In genomic region chr15:103015009-103015399, GRCm38 (mm10) we compare ENCODE assay signal across 11 mouse cellular contexts. TPM values are rescaled to one million over a fixed set of nuclear protein-coding genes. Genes with fewer than 3 reads are reported as not detected.
DNase-seq lines count a peak whose midpoint lies in the region; ATAC-seq and TF ChIP-seq lines count a peak whose summit lies in the region.
"Had no signal": no experiment of that assay in that cellular context is flagged by ENCODE, and none has a peak within 500 bp of the region (broad histone marks: within the 10 kb centered on the region; RNA-seq: fewer than 3 reads in every experiment).

No protein-coding gene starts in this region.

- H3K4me1 ChIP-seq in heart, embryonic 15.5 days (replicated peaks): peaks cover 15% of the 10 kb centered on the region
- peaks cover 85% of the 10 kb centered on the region for H3K4me1 ChIP-seq in G1E (ENCODE audit: insufficient read depth, low read depth, low read length)
- H3K4me1 ChIP-seq in embryonic fibroblast, embryonic 13.5 days (ENCODE audit: control insufficient read depth, insufficient read depth, low read length): no peaks in the 10 kb centered on the region; the same call in 1 of the 2 replicates
- peaks cover 43% of the 10 kb centered on the region for H3K4me1 ChIP-seq in limb, embryonic 15.5 days

- 1% methylated on average over 28 of the region's 28 CpGs for WGBS in heart, embryonic 15.5 days
- WGBS in limb, embryonic 15.5 days: 4% methylated on average over 26 of the region's 28 CpGs

- H3K36me3 ChIP-seq in heart, embryonic 15.5 days: no peaks in the 10 kb centered on the region
- H3K36me3 ChIP-seq in G1E (replicated peaks): peaks cover 16% of the 10 kb centered on the region
- H3K36me3 ChIP-seq in limb, embryonic 15.5 days: no peaks in the 10 kb centered on the region

- intact Hi-C loops in heart, postnatal 14 days (cut with DNase I): no loop called here
- intact Hi-C loops in left cerebral cortex, adult 2 months (cut with DNase I): loop anchor here (10.0 kb wide), 1 partner anchor 300 kb away; the partner anchor contains the start of gene Gpr84

- no peaks in the 10 kb centered on the region for H3K9me3 ChIP-seq in heart, embryonic 15.5 days (replicated peaks)
- H3K9me3 ChIP-seq in G1E (replicated peaks): no peaks in the 10 kb centered on the region
- no peaks in the 10 kb centered on the region for H3K9me3 ChIP-seq in limb, embryonic 15.5 days

- TF ChIP-seq POLR2A in embryonic fibroblast, embryonic 13.5 days (IDR thresholded peaks at IDR 0.05; ENCODE audit: low read depth, low read length): no peak

- H3K4me3 ChIP-seq in heart, embryonic 15.5 days: peak overlapping the region; percentile 22; the same call in 1 of the 2 replicates
- peak overlapping the region; percentile 77 for H3K4me3 ChIP-seq in G1E (ENCODE audit: low read depth, low read length)
- H3K4me3 ChIP-seq in embryonic fibroblast, embryonic 13.5 days (ENCODE audit: insufficient read depth, low read length): peak overlapping the region; percentile 33
- peak overlapping the region; percentile 36 for H3K4me3 ChIP-seq in limb, embryonic 15.5 days
- H3K4me3 ChIP-seq in left cerebral cortex, adult 2 months: no peak overlapping the region

- H3K9ac ChIP-seq in heart, embryonic 15.5 days: no peak overlapping the region
- H3K9ac ChIP-seq in limb, embryonic 15.5 days: no peak overlapping the region

- peaks cover 99% of the 10 kb centered on the region for H3K27me3 ChIP-seq in heart, embryonic 15.5 days
- no peaks in the 10 kb centered on the region for H3K27me3 ChIP-seq in G1E (ENCODE audit: insufficient read depth, low read length)
- peaks cover 97% of the 10 kb centered on the region for H3K27me3 ChIP-seq in limb, embryonic 15.5 days

- peak overlapping the region; percentile 41; the same call in 1 of the 2 replicates for H3K4me2 ChIP-seq in heart, embryonic 15.5 days
- H3K4me2 ChIP-seq in limb, embryonic 15.5 days: peak overlapping the region; percentile 69

- no peak for DNase-seq in heart, postnatal 14 days
- DNase-seq in G1E (ENCODE audit: low spot score): no peak
- no peak for DNase-seq in left cerebral cortex, adult 2 months (ENCODE audit: extremely low spot score in 1 of 2, low spot score in 2 of 2)
- DNase-seq in frontal cortex, postnatal 25 days (ENCODE audit: low spot score in 2 of 2): no peak
- no peak for DNase-seq in frontal cortex, postnatal 10 days (ENCODE audit: low spot score in 2 of 2)
- DNase-seq: cerebellum, postnatal 10 days; gastrocnemius, postnatal 14 days had no signal

- H3K27ac ChIP-seq in heart, embryonic 15.5 days: no peak overlapping the region
- peak overlapping the region; percentile 41 for H3K27ac ChIP-seq in embryonic fibroblast, embryonic 13.5 days (ENCODE audit: insufficient read depth, low read length)
- H3K27ac ChIP-seq in limb, embryonic 15.5 days: peak overlapping the region; percentile 14
- H3K27ac ChIP-seq in left cerebral cortex, adult 2 months: no peak overlapping the region

- ATAC-seq in heart, embryonic 15.5 days (replicated peaks; ENCODE audit: insufficient number of reproducible peaks, insufficient read depth, low FRiP score, low read depth): no peak
- no peak for ATAC-seq in G1E (ENCODE audit: extremely low read depth, insufficient number of reproducible peaks, low FRiP score, poor library complexity, severe bottlenecking)
- ATAC-seq in limb, embryonic 15.5 days (ENCODE audit: insufficient number of reproducible peaks, low FRiP score, low TSS enrichment, low read depth): no peak

- TF ChIP-seq CTCF in G1E (IDR thresholded peaks at IDR 0.05; ENCODE audit: low read depth, low read length): no peak
- TF ChIP-seq CTCF in embryonic fibroblast, embryonic 13.5 days (IDR thresholded peaks at IDR 0.05; ENCODE audit: borderline replicate concordance, insufficient read depth, low read length): no peak
- no peak for TF ChIP-seq CTCF in left cerebral cortex, adult 2 months (IDR thresholded peaks at IDR 0.05)

RNA-seq across cellular contexts. Expression of gene Hoxc4, which starts 3.7 kb away (rescaled TPM):
- 0.52 and 1.7 TPM in 2 replicates for polyA plus RNA-seq in heart, embryonic 15.5 days (2015; fragmentation: Nextera tagmentation; extraction: Ambion mirVana)
- total RNA-seq in heart, postnatal 14 days (2021): under 1 TPM in 1 of 2 experiments, not detected in 1; 0.31 TPM
- total RNA-seq in G1E (2014; fragmentation: Nextera tagmentation): 29.3 and 33.9 TPM in 2 replicates
- total RNA-seq in G1E (2017): 11.0 and 12.2 TPM in 2 replicates
- 60.1 and 65.8 TPM in 2 replicates for polyA plus RNA-seq in G1E (2012)
- 12.5 and 12.6 TPM in 2 replicates for polyA plus RNA-seq in embryonic fibroblast, embryonic 13.5 days (2011; ENCODE audit: insufficient read length, low read depth, missing spikeins)
- polyA plus RNA-seq in limb, embryonic 15.5 days (2015; fragmentation: Nextera tagmentation; extraction: Ambion mirVana): 1.7 and 2.7 TPM in 2 replicates
- not detected for total RNA-seq in left cerebral cortex, adult 2 months (2021)
- total RNA-seq: left cerebral cortex, postnatal 36 days had no signal

RNA-seq across cellular contexts. Expression of gene Hoxc6, which starts 16.9 kb away (rescaled TPM):
- 0.43 and 0.57 TPM in 2 replicates for polyA plus RNA-seq in heart, embryonic 15.5 days (2015; fragmentation: Nextera tagmentation; extraction: Ambion mirVana)
- not detected for total RNA-seq in heart, postnatal 14 days (2021)
- total RNA-seq in G1E (2014; fragmentation: Nextera tagmentation): 16.3 and 37.1 TPM in 2 replicates
- 8.6 and 12.0 TPM in 2 replicates for total RNA-seq in G1E (2017)
- polyA plus RNA-seq in G1E (2012): 27.1 and 28.6 TPM in 2 replicates
- polyA plus RNA-seq in embryonic fibroblast, embryonic 13.5 days (2011; ENCODE audit: insufficient read length, low read depth, missing spikeins): 42.6 and 61.8 TPM in 2 replicates
- 1.7 and 2.3 TPM in 2 replicates for polyA plus RNA-seq in limb, embryonic 15.5 days (2015; fragmentation: Nextera tagmentation; extraction: Ambion mirVana)
- not detected for total RNA-seq in left cerebral cortex, adult 2 months (2021)
- total RNA-seq: left cerebral cortex, postnatal 36 days had no signal

RNA-seq across cellular contexts. Expression of gene Hoxc8, which starts 24.6 kb away (rescaled TPM):
- polyA plus RNA-seq in heart, embryonic 15.5 days (2015; fragmentation: Nextera tagmentation; extraction: Ambion mirVana): 0.16 TPM in 1 of 2 replicates, not detected in the other
- total RNA-seq in heart, postnatal 14 days (2021): not detected
- total RNA-seq in G1E (2014; fragmentation: Nextera tagmentation): 21.1 and 26.6 TPM in 2 replicates
- 2.0 and 2.7 TPM in 2 replicates for total RNA-seq in G1E (2017)
- 10.1 and 12.2 TPM in 2 replicates for polyA plus RNA-seq in G1E (2012)
- polyA plus RNA-seq in embryonic fibroblast, embryonic 13.5 days (2011; ENCODE audit: insufficient read length, low read depth, missing spikeins): 28.5 and 45.5 TPM in 2 replicates
- 1.5 and 3.0 TPM in 2 replicates for polyA plus RNA-seq in limb, embryonic 15.5 days (2015; fragmentation: Nextera tagmentation; extraction: Ambion mirVana)
- total RNA-seq in left cerebral cortex, adult 2 months (2021): not detected
- total RNA-seq: left cerebral cortex, postnatal 36 days had no signal

RNA-seq across cellular contexts. Expression of gene Hoxc9, which starts 38.8 kb away (rescaled TPM):
- 0.19 TPM in 1 of 2 replicates, not detected in the other for polyA plus RNA-seq in heart, embryonic 15.5 days (2015; fragmentation: Nextera tagmentation; extraction: Ambion mirVana)
- not detected for total RNA-seq in heart, postnatal 14 days (2021)
- total RNA-seq in G1E (2014; fragmentation: Nextera tagmentation): 5.0 and 7.9 TPM in 2 replicates
- total RNA-seq in G1E (2017): 3.3 and 3.9 TPM in 2 replicates
- polyA plus RNA-seq in G1E (2012): 9.8 and 12.0 TPM in 2 replicates
- polyA plus RNA-seq in embryonic fibroblast, embryonic 13.5 days (2011; ENCODE audit: insufficient read length, low read depth, missing spikeins): 4.9 and 6.2 TPM in 2 replicates
- polyA plus RNA-seq in limb, embryonic 15.5 days (2015; fragmentation: Nextera tagmentation; extraction: Ambion mirVana): 0.93 and 1.3 TPM in 2 replicates
- total RNA-seq in left cerebral cortex, adult 2 months (2021): not detected
- total RNA-seq: left cerebral cortex, postnatal 36 days had no signal

RNA-seq across cellular contexts. Expression of gene Hoxc5, which starts 47.8 kb away (rescaled TPM):
- polyA plus RNA-seq in heart, embryonic 15.5 days (2015; fragmentation: Nextera tagmentation; extraction: Ambion mirVana): 0.42 and 0.80 TPM in 2 replicates
- not detected for total RNA-seq in heart, postnatal 14 days (2021)
- total RNA-seq in G1E (2014; fragmentation: Nextera tagmentation): 9.9 and 19.8 TPM in 2 replicates
- 7.6 and 9.1 TPM in 2 replicates for total RNA-seq in G1E (2017)
- 11.4 and 12.4 TPM in 2 replicates for polyA plus RNA-seq in G1E (2012)
- 7.6 and 11.0 TPM in 2 replicates for polyA plus RNA-seq in embryonic fibroblast, embryonic 13.5 days (2011; ENCODE audit: insufficient read length, low read depth, missing spikeins)
- polyA plus RNA-seq in limb, embryonic 15.5 days (2015; fragmentation: Nextera tagmentation; extraction: Ambion mirVana): 2.3 TPM in 2 replicates
- total RNA-seq in left cerebral cortex, adult 2 months (2021): not detected
- total RNA-seq: left cerebral cortex, postnatal 36 days had no signal

Comparison
In these comparisons a context has a peak if more than half of its experiments do, and no peak if none do; other contexts are left out.
1. H3K27ac ChIP-seq: peak in embryonic fibroblast, embryonic 13.5 days (single experiment) and limb, embryonic 15.5 days (single experiment); none in heart, embryonic 15.5 days (single experiment) and left cerebral cortex, adult 2 months (single experiment).